Mouse (Mus musculus) right cerebral cortex, postnatal 4 days (tissue): ENCODE results near the gene Tnrc6b.
A peak's percentile ranks its signal among the peaks of the same experiment; 100 is the strongest.
"Not testable (repeated sequence)": the region's sequence is repeated elsewhere in the genome, so short reads cannot be mapped to it uniquely, and the experiment has no call there.

Experiments
- DNase-seq: peaks from one replicate; pipeline ENCODE4 v3.0.0-alpha.2; 2022

Gene Tnrc6b

GRCm38 (mm10) chr15:80928811-80929355 is 217.8 kb downstream of the Tnrc6b start:
- no peak for DNase-seq

- DNase-seq, result no peak
Observed at GRCm38 (mm10) chr15:80930048-80930571, 219.0 kb downstream of the Tnrc6b start.

- not testable (repeated sequence) for DNase-seq
Observed at GRCm38 (mm10) chr15:80930676-80931320, 219.7 kb downstream of the Tnrc6b start.

GRCm38 (mm10) chr15:80931345-80931960 is 220.3 kb downstream of the Tnrc6b start:
- no peak for DNase-seq

- no peak for DNase-seq
Observed at GRCm38 (mm10) chr15:80934841-80935240, 223.7 kb downstream of the Tnrc6b start.

- no peak for DNase-seq
Observed at GRCm38 (mm10) chr15:80936686-80937085, 225.6 kb downstream of the Tnrc6b start.

GRCm38 (mm10) chr15:80938615-80939014 is 227.5 kb downstream of the Tnrc6b start:
- no peak for DNase-seq

- DNase-seq, result no peak
Observed at GRCm38 (mm10) chr15:80939401-80939800, 228.3 kb downstream of the Tnrc6b start.

GRCm38 (mm10) chr15:80941468-80942040 is 230.4 kb downstream of the Tnrc6b start:
- DNase-seq, result no peak

GRCm38 (mm10) chr15:80945851-80946250 is 234.7 kb downstream of the Tnrc6b start:
- no peak for DNase-seq

- DNase-seq, result peak; percentile 88
Observed at GRCm38 (mm10) chr15:80948145-80949135, 237.3 kb downstream of the Tnrc6b start, which contains the start of gene Adsl. Gene Adsl (plus strand): TSS chr15:80948490.

GRCm38 (mm10) chr15:80949431-80949830 is 238.3 kb downstream of the Tnrc6b start:
- DNase-seq, result no peak

- no peak for DNase-seq
Observed at GRCm38 (mm10) chr15:80950055-80950454, 238.9 kb downstream of the Tnrc6b start.

GRCm38 (mm10) chr15:80953971-80954370 is 242.9 kb downstream of the Tnrc6b start:
- DNase-seq, result no peak

- no peak for DNase-seq
Observed at GRCm38 (mm10) chr15:80954861-80955260, 243.7 kb downstream of the Tnrc6b start.

- no peak for DNase-seq
Observed at GRCm38 (mm10) chr15:80955836-80956438, 244.8 kb downstream of the Tnrc6b start.

GRCm38 (mm10) chr15:80969371-80969770 is 258.3 kb downstream of the Tnrc6b start:
- DNase-seq, result no peak

GRCm38 (mm10) chr15:80974311-80974710 is 263.2 kb downstream of the Tnrc6b start:
- DNase-seq, result no peak

- DNase-seq, result no peak
Observed at GRCm38 (mm10) chr15:80975666-80976065, 264.6 kb downstream of the Tnrc6b start.

- peak; percentile 82 for DNase-seq
Observed at GRCm38 (mm10) chr15:80977620-80978334, 266.7 kb downstream of the Tnrc6b start, which contains the start of gene Sgsm3. Gene Sgsm3 (plus strand): TSS chr15:80977765.

GRCm38 (mm10) chr15:80979611-80980010 is 268.5 kb downstream of the Tnrc6b start:
- no peak for DNase-seq
